Mouse (Mus musculus) left cerebral cortex, adult 2 months (tissue): ENCODE results near the gene Tsnaxip1. TPM values are rescaled to one million over a fixed set of nuclear protein-coding genes. Genes with fewer than 3 reads are reported as not detected.

ENCODE experiments used
- DNase-seq, 2 experiments: peaks; one replicate each; pipeline ENCODE4 v3.0.0; 2021 to 2022; ENCODE audit warnings: low spot score in 2 of 2, mixed read lengths in 1 of 2; ENCODE audit errors: extremely low spot score in 1 of 2
- H3K27ac ChIP-seq: fragments of 200-600 bp; 2 replicates; pipeline ENCODE4 v1.8.1; 2022
- H3K4me3 ChIP-seq: fragments of 200-600 bp; 2 replicates; pipeline ENCODE4 v1.8.1; 2022
- CTCF ChIP-seq: fragments of 200-600 bp; IDR thresholded peaks from 2 replicates; pipeline ENCODE4 v1.8.1; 2022; ENCODE audit warnings: antibody characterized with exemption, mild to moderate bottlenecking, moderate library complexity
- intact Hi-C: fragments of 180-260 bp; cut with DNase I; formaldehyde crosslinking; loops from one replicate; pipeline ENCODE4 v1.15.1; 2025
- total RNA-seq, 2 experiments: library from RNA; stranded (reverse); gene quantifications; 2 replicates each; pipeline ENCODE4 v1.2.3; 2021

Tsnaxip1 gene
- total RNA-seq, 2 experiments from 2014 or later: 0.44 TPM; not detected in 1

- Histone ChIP-seq H3K27ac (no peak overlapping the region), H3K4me3 (no peak overlapping the region)
- no peak for TF ChIP-seq CTCF
- DNase-seq: no peak
- intact Hi-C loops: no loop called here
Measured at GRCm38 (mm10) chr8:105801153-105801904, 26.2 kb upstream of the Tsnaxip1 start.

- intact Hi-C loops: no loop called here
- no peak for DNase-seq
- no peak for TF ChIP-seq CTCF
- no peak overlapping the region for H3K4me3 ChIP-seq
- no peak overlapping the region for H3K27ac ChIP-seq
Measured at GRCm38 (mm10) chr8:105804797-105805196, 22.7 kb upstream of the Tsnaxip1 start.

GRCm38 (mm10) chr8:105805346-105805745, 22.2 kb upstream of the Tsnaxip1 start:
- TF ChIP-seq CTCF: no peak
- intact Hi-C loops: no loop called here
- no peak for DNase-seq
- Histone ChIP-seq H3K27ac (no peak overlapping the region), H3K4me3 (no peak overlapping the region)

- DNase-seq: no peak
- TF ChIP-seq CTCF: no peak
Measured at GRCm38 (mm10) chr8:105805964-105806363, 21.6 kb upstream of the Tsnaxip1 start.

GRCm38 (mm10) chr8:105807766-105808165, 19.8 kb upstream of the Tsnaxip1 start:
- H3K27ac ChIP-seq: no peak overlapping the region
- intact Hi-C loops: no loop called here
- TF ChIP-seq CTCF: no peak
- H3K4me3 ChIP-seq: no peak overlapping the region
- DNase-seq: no peak

More at GRCm38 (mm10) chr8:105805964-105806363, 21.6 kb upstream of the Tsnaxip1 start:
- no peak overlapping the region for H3K4me3 ChIP-seq
- intact Hi-C loops: no loop called here
- no peak overlapping the region for H3K27ac ChIP-seq

GRCm38 (mm10) chr8:105808480-105808879, 19.1 kb upstream of the Tsnaxip1 start:
- Histone ChIP-seq H3K4me3 (no peak overlapping the region), H3K27ac (no peak overlapping the region)
- intact Hi-C loops: no loop called here
- DNase-seq: no peak
- TF ChIP-seq CTCF: no peak

GRCm38 (mm10) chr8:105810245-105810786, 17.2 kb upstream of the Tsnaxip1 start:
- no peak for DNase-seq
- Histone ChIP-seq H3K4me3 (no peak overlapping the region), H3K27ac (no peak overlapping the region; the same call in 1 of the 2 replicates)
- intact Hi-C loops: no loop called here
- no peak for TF ChIP-seq CTCF

- no peak for DNase-seq
- Histone ChIP-seq H3K4me3 (no peak overlapping the region), H3K27ac (no peak overlapping the region)
- intact Hi-C loops: no loop called here
- no peak for TF ChIP-seq CTCF
Measured at GRCm38 (mm10) chr8:105811061-105811460, 16.5 kb upstream of the Tsnaxip1 start.

- no peak for TF ChIP-seq CTCF
- DNase-seq: no peak
- intact Hi-C loops: no loop called here
- H3K27ac ChIP-seq: no peak overlapping the region
- no peak overlapping the region for H3K4me3 ChIP-seq
Measured at GRCm38 (mm10) chr8:105811543-105811942, 16.0 kb upstream of the Tsnaxip1 start.

GRCm38 (mm10) chr8:105812511-105812910, 15.0 kb upstream of the Tsnaxip1 start:
- Histone ChIP-seq H3K4me3 (no peak overlapping the region), H3K27ac (no peak overlapping the region)
- no peak for DNase-seq
- TF ChIP-seq CTCF: no peak
- intact Hi-C loops: no loop called here

- TF ChIP-seq CTCF: no peak
- intact Hi-C loops: no loop called here
Measured at GRCm38 (mm10) chr8:105813241-105813640, 14.3 kb upstream of the Tsnaxip1 start.

GRCm38 (mm10) chr8:105819659-105820058, 7.9 kb upstream of the Tsnaxip1 start:
- DNase-seq: no peak
- TF ChIP-seq CTCF: no peak
- intact Hi-C loops: no loop called here

More at GRCm38 (mm10) chr8:105813241-105813640, 14.3 kb upstream of the Tsnaxip1 start:
- no peak for DNase-seq
- no peak overlapping the region for H3K4me3 ChIP-seq
- no peak overlapping the region for H3K27ac ChIP-seq

GRCm38 (mm10) chr8:105820925-105821324, 6.6 kb upstream of the Tsnaxip1 start:
- intact Hi-C loops: no loop called here
- no peak for TF ChIP-seq CTCF
- no peak for DNase-seq
- Histone ChIP-seq H3K4me3 (no peak overlapping the region), H3K27ac (no peak overlapping the region)

More at GRCm38 (mm10) chr8:105819659-105820058, 7.9 kb upstream of the Tsnaxip1 start:
- Histone ChIP-seq H3K27ac (no peak overlapping the region), H3K4me3 (no peak overlapping the region)
